Mouse (Mus musculus) WW6 (cell line): ENCODE data around the gene Zfp692.
"Not testable (repeated sequence)": the region's sequence is repeated elsewhere in the genome, so short reads cannot be mapped to it uniquely, and the experiment has no call there.

Experiments
- DNase-seq: peaks from one replicate; pipeline ENCODE4 v3.0.0-alpha.2; 2013; ENCODE audit warnings: low read depth, low spot score

The Zfp692 gene

GRCm38 (mm10) chr11:58353709-58354108 lies 46.8 kb downstream of the Zfp692 start:
- no peak for DNase-seq

GRCm38 (mm10) chr11:58354476-58354875 lies 47.6 kb downstream of the Zfp692 start:
- no peak for DNase-seq

DNA sequence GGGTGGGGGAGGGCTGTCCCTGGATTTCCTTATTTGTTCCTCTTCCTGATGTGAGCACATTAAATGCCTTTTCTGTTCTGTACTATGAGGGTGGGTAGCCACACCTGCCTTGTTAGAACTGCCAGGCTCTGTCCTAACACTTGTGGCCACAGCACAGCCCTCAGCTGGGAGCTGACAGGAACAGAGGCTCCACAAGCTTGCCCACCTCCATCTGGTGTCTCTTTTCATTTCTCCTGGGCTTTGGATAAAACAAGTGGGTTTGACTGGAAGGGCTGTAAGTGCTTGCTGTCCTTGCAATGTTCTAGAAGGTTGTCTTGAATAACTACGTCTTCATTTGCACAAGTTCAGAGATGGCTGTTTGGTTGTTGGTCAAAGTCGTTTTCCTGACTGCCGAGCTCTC lies 48.1 kb downstream of the Zfp692 start:
- no peak for DNase-seq

- no peak for DNase-seq
Measured at GRCm38 (mm10) chr11:58357042-58357441, 50.2 kb downstream of the Zfp692 start.

- DNase-seq, result no peak
Measured at GRCm38 (mm10) chr11:58357844-58358534, 51.1 kb downstream of the Zfp692 start.

- DNase-seq, result not testable (repeated sequence)
Measured at GRCm38 (mm10) chr11:58362562-58362961, 55.7 kb downstream of the Zfp692 start.
